Mouse (Mus musculus) megakaryocyte, embryonic 14.5 days (primary cell): ENCODE results near the gene Higd2a.

Experiments used
- FLI1 ChIP-seq: IDR thresholded peaks from 2 replicates; pipeline ENCODE4 v1.6.1; 2012; ENCODE audit warnings: low read length, inconsistent platforms, mixed read lengths
- GATA1 ChIP-seq: IDR thresholded peaks from 3 replicates; pipeline ENCODE4 v1.6.1; 2012; ENCODE audit warnings: mixed read lengths, low read length, inconsistent platforms, borderline replicate concordance

DNA sequence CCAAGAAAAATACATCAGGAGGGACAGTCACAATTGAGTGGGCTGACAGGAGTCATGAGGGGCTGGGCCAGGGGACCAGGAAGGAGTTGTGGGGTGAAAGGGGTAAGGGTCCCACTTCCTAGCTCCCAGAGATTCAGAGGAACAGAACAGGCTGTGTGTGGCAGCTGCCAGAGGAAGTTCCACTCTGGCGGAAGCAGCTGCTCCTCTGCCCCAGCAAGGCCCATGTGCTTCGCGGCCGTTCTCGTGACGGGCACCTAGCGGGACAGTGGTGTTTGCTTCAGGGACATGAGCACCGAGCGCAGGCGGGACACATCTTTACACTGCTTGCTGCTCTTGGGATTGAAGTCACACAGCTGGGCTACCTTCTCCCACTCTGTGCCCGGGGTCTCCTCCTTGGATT is 3.6 kb downstream of the Higd2a start:
- TF ChIP-seq GATA1 = no peak
- no peak for TF ChIP-seq FLI1
